Comparison of ENCODE assay signal across 10 mouse cellular contexts in the genomic region with DNA sequence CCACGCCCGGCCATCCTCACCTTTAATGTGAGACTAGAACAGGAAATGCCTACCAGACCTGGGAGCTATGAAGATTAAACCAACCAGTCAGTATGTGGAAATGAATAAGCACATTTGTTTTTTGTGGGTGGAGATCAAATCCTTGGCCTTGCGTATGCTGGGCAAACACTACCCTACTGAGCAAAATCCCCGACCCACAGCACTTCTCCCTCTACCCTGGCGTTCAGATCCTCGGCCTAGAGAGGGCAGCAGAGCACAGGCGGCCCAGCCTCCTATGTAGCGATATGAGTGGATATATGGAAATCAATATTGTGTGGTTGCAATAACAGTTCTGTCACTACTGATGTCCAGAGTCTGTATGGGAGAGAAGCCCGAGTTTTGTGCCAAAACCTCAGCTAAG. TPM values are rescaled to one million over a fixed set of nuclear protein-coding genes. Genes with fewer than 3 reads are reported as not detected.
A peak's percentile ranks its signal among the peaks of the same experiment; 100 is the strongest.
DNase-seq lines count a peak whose midpoint lies in the region; ATAC-seq and TF ChIP-seq lines count a peak whose summit lies in the region.
"Had no signal": no experiment of that assay in that cellular context is flagged by ENCODE, and none has a peak within 500 bp of the region (broad histone marks: within the 10 kb centered on the region; RNA-seq: fewer than 3 reads in every experiment).

No protein-coding gene starts in this region.

- no peak overlapping the region for H3K4me2 ChIP-seq in midbrain, embryonic 13.5 days (replicated peaks)
- H3K4me2 ChIP-seq: heart, embryonic 13.5 days had no signal

- peaks cover 15% of the 10 kb centered on the region; the same call in 1 of the 2 replicates for H3K79me2 ChIP-seq in liver, adult 2 months (ENCODE audit: control insufficient read depth, insufficient read depth, low read length)

- H3K9me3 ChIP-seq in midbrain, embryonic 10.5 days (replicated peaks), result no peaks in the 10 kb centered on the region
- H3K9me3 ChIP-seq in midbrain, embryonic 13.5 days, result no peaks in the 10 kb centered on the region
- H3K9me3 ChIP-seq: heart, embryonic 13.5 days had no signal

- TF ChIP-seq POLR2A in liver, adult 2 months (IDR thresholded peaks at IDR 0.05; ENCODE audit: extremely low read depth, insufficient read depth, low read length), result no peak

- TF ChIP-seq CTCF in liver, adult 2 months (IDR thresholded peaks at IDR 0.05; ENCODE audit: low read depth, low read length), result peak; percentile 87

- WGBS in midbrain, embryonic 10.5 days, result 89% methylated on average over 9 of the region's 9 CpGs
- 85% methylated on average over 9 of the region's 9 CpGs for WGBS in midbrain, embryonic 13.5 days
- 51% methylated on average over 9 of the region's 9 CpGs for WGBS in liver, adult 2 months

- peaks cover 77% of the 10 kb centered on the region for H3K36me3 ChIP-seq in midbrain, embryonic 10.5 days
- H3K36me3 ChIP-seq in midbrain, embryonic 13.5 days, result peaks cover 26% of the 10 kb centered on the region
- H3K36me3 ChIP-seq in liver, adult 2 months (ENCODE audit: control insufficient read depth, insufficient read depth, low read length), result peaks cover 5% of the 10 kb centered on the region

- H3K4me1 ChIP-seq in midbrain, embryonic 10.5 days, result peaks cover 5% of the 10 kb centered on the region
- peaks cover 4% of the 10 kb centered on the region; the same call in 1 of the 2 replicates for H3K4me1 ChIP-seq in midbrain, embryonic 13.5 days (replicated peaks)
- peaks cover 3% of the 10 kb centered on the region for H3K4me1 ChIP-seq in liver, adult 2 months (ENCODE audit: control insufficient read depth, insufficient read depth, low read length)

- H3K27ac ChIP-seq in midbrain, embryonic 10.5 days (replicated peaks), result no peak overlapping the region
- no peak overlapping the region for H3K27ac ChIP-seq in midbrain, embryonic 13.5 days
- H3K27ac ChIP-seq in liver, adult 2 months (replicated peaks; ENCODE audit: insufficient read depth, low read depth, low read length), result no peak overlapping the region
- H3K27ac ChIP-seq: heart, embryonic 13.5 days had no signal

- peak; percentile 26 for DNase-seq in cerebellum, adult 9-11 months
- no peak for DNase-seq in cerebellum, adult 8-10 months
- peak; percentile 14 for DNase-seq in midbrain, embryonic 10.5 days (ENCODE audit: low spot score)
- DNase-seq in liver, adult 2 months (ENCODE audit: extremely low read depth, low read depth, low spot score), result peak; percentile 41
- DNase-seq in spleen, postnatal 10 days (ENCODE audit: low spot score in 2 of 2), result peak; percentile 49 to 77
- no peak for DNase-seq in adipocyte (ENCODE audit: low spot score)
- no peak for DNase-seq in layer of hippocampus, adult 9-10 months (ENCODE audit: low spot score)

- H3K27me3 ChIP-seq in midbrain, embryonic 10.5 days (ENCODE audit: low read depth, poor library complexity, severe bottlenecking), result no peaks in the 10 kb centered on the region
- H3K27me3 ChIP-seq in midbrain, embryonic 13.5 days, result no peaks in the 10 kb centered on the region
- no peaks in the 10 kb centered on the region for H3K27me3 ChIP-seq in liver, adult 2 months (ENCODE audit: control insufficient read depth, insufficient read depth, low read length)
- H3K27me3 ChIP-seq: heart, embryonic 13.5 days; Patski had no signal

- no peak overlapping the region for H3K9ac ChIP-seq in midbrain, embryonic 13.5 days (replicated peaks)
- no peak overlapping the region for H3K9ac ChIP-seq in liver, adult 2 months (ENCODE audit: low read depth, low read length)
- H3K9ac ChIP-seq: heart, embryonic 13.5 days had no signal

- ATAC-seq in midbrain, embryonic 13.5 days, result no peak
- ATAC-seq: Patski had no signal

- H3K4me3 ChIP-seq in midbrain, embryonic 10.5 days, result no peak overlapping the region
- H3K4me3 ChIP-seq in midbrain, embryonic 13.5 days (replicated peaks), result no peak overlapping the region
- H3K4me3 ChIP-seq in liver, adult 2 months (ENCODE audit: insufficient read depth, low read depth, low read length), result no peak overlapping the region
- H3K4me3 ChIP-seq: heart, embryonic 13.5 days had no signal

RNA-seq across cellular contexts. Expression of a gene that starts 14.8 kb away (rescaled TPM):
- polyA plus RNA-seq in midbrain, embryonic 10.5 days (2016; fragmentation: Nextera tagmentation; extraction: Ambion mirVana), result 2.1 and 3.3 TPM in 2 replicates
- polyA plus RNA-seq in midbrain, embryonic 13.5 days (2015; fragmentation: Nextera tagmentation; extraction: Ambion mirVana), result 5.5 and 6.5 TPM in 2 replicates
- 0.18 and 0.20 TPM in 2 replicates for total RNA-seq in liver, adult 2 months (2014; rRNA removed)
- not detected in 2 replicates for polyA plus RNA-seq in liver, adult 2 months (2012; rRNA removed)

RNA-seq across cellular contexts. Expression of a gene that starts 49.0 kb away (rescaled TPM):
- polyA plus RNA-seq in midbrain, embryonic 10.5 days (2016; fragmentation: Nextera tagmentation; extraction: Ambion mirVana), result 3.6 and 6.1 TPM in 2 replicates
- 7.8 and 9.7 TPM in 2 replicates for polyA plus RNA-seq in midbrain, embryonic 13.5 days (2015; fragmentation: Nextera tagmentation; extraction: Ambion mirVana)
- 0.40 and 0.46 TPM in 2 replicates for total RNA-seq in liver, adult 2 months (2014; rRNA removed)
- polyA plus RNA-seq in liver, adult 2 months (2012; rRNA removed), result 0.29 and 0.38 TPM in 2 replicates

RNA-seq across cellular contexts. Expression of a gene that starts 55.5 kb away (rescaled TPM):
- polyA plus RNA-seq in midbrain, embryonic 10.5 days (2016; fragmentation: Nextera tagmentation; extraction: Ambion mirVana), result 5.9 and 6.3 TPM in 2 replicates
- 3.6 and 5.2 TPM in 2 replicates for polyA plus RNA-seq in midbrain, embryonic 13.5 days (2015; fragmentation: Nextera tagmentation; extraction: Ambion mirVana)
- total RNA-seq in liver, adult 2 months (2014; rRNA removed), result 2.3 and 3.2 TPM in 2 replicates
- 3.4 and 3.8 TPM in 2 replicates for polyA plus RNA-seq in liver, adult 2 months (2012; rRNA removed)

Comparison
In these comparisons a context has a peak if more than half of its experiments do, and no peak if none do; other contexts are left out.
1. DNase-seq: peak in cerebellum, adult 9-11 months (single experiment), midbrain, embryonic 10.5 days (single experiment), liver, adult 2 months (single experiment) and spleen, postnatal 10 days (2 of 2); none in cerebellum, adult 8-10 months (single experiment), adipocyte (single experiment) and layer of hippocampus, adult 9-10 months (single experiment).